Mouse (Mus musculus) forebrain, embryonic 11.5 days (tissue): ENCODE results near the gene Cdk5. TPM values are rescaled to one million over a fixed set of nuclear protein-coding genes. Genes with fewer than 3 reads are reported as not detected.

Source experiments
- ATAC-seq: fragments of 200-750 bp; cut with Nextera tagmentation; replicated peaks from 2 replicates; pipeline ENCODE4 v1.8.0; 2017; ENCODE audit warnings: moderate TSS enrichment; ENCODE audit not compliant: low FRiP score
- DNase-seq: peaks from one replicate; pipeline ENCODE4 v3.0.0-alpha.2; 2017; ENCODE audit warnings: low spot score
- H3K27ac ChIP-seq: fragments of 300-500 bp; sonication (generic); 2 replicates; pipeline ENCODE4 v1.5.1; 2014; ENCODE audit warnings: low read depth, low read length
- H3K27me3 ChIP-seq: fragments of 300-500 bp; sonication (generic); 2 replicates; pipeline ENCODE4 v1.6.1; 2014; ENCODE audit warnings: mild to moderate bottlenecking, low read length, mixed read lengths; ENCODE audit not compliant: control insufficient read depth, insufficient read depth
- H3K36me3 ChIP-seq: fragments of 300-500 bp; sonication (generic); 2 replicates; pipeline ENCODE4 v1.6.1; 2014; ENCODE audit warnings: mild to moderate bottlenecking, low read length, moderate library complexity, mixed read lengths; ENCODE audit not compliant: control insufficient read depth, insufficient read depth
- H3K4me1 ChIP-seq: fragments of 300-500 bp; sonication (generic); replicated peaks from 2 replicates; pipeline ENCODE4 v1.6.1; 2014; ENCODE audit warnings: low read length, mixed read lengths; ENCODE audit not compliant: control insufficient read depth, insufficient read depth
- H3K4me2 ChIP-seq: fragments of 300-500 bp; sonication (generic); 2 replicates; pipeline ENCODE4 v1.6.1; 2014; ENCODE audit warnings: low read depth, mild to moderate bottlenecking, low read length, moderate library complexity, mixed read lengths; ENCODE audit not compliant: severe bottlenecking
- H3K4me3 ChIP-seq: fragments of 300-500 bp; sonication (generic); 2 replicates; pipeline ENCODE4 v1.5.1; 2014; ENCODE audit warnings: low read depth, low read length
- H3K9ac ChIP-seq: fragments of 300-500 bp; sonication (generic); 2 replicates; pipeline ENCODE4 v1.6.1; 2014; ENCODE audit warnings: low read length
- H3K9me3 ChIP-seq: fragments of 300-500 bp; sonication (generic); 2 replicates; pipeline ENCODE4 v1.6.1; 2016; ENCODE audit warnings: low read length, mixed read lengths; ENCODE audit not compliant: control insufficient read depth
- WGBS: fragments of 180-500 bp; shearing (Covaris S2); extraction: QIAGEN DNeasy Blood & Tissue Kit; methylation state at CpG from one replicate; pipeline ENCODE4 v1.1.7; 2014; 5-methylcytosine and 5-hydroxymethylcytosine counted together
- polyA plus RNA-seq: library from polyadenylated mRNA; unstranded; fragments of >200 nt; fragmentation: Nextera tagmentation; extraction: Ambion mirVana; gene quantifications from 2 replicates; pipeline ENCODE4 v1.2.1, GENCODE M21; 2014

Gene Cdk5
- polyA plus RNA-seq, 1 experiment from 2014 or later, result 47.5 TPM

GRCm38 (mm10) chr5:24389011-24389657, 34.2 kb downstream of the Cdk5 start:
- no peak overlapping the region for H3K4me2 ChIP-seq
- H3K4me3 ChIP-seq, result no peak overlapping the region
- DNase-seq, result no peak
- peaks cover 10% of the 10 kb centered on the region; the same call in 1 of the 2 replicates for H3K4me1 ChIP-seq
- ATAC-seq, result no peak
- no peak overlapping the region for H3K9ac ChIP-seq
- H3K27me3 ChIP-seq, result peaks cover 33% of the 10 kb centered on the region
- no peaks in the 10 kb centered on the region for H3K36me3 ChIP-seq
- H3K9me3 ChIP-seq, result no peaks in the 10 kb centered on the region
- 59% methylated on average over 6 of the region's 7 CpGs for WGBS
- H3K27ac ChIP-seq, result no peak overlapping the region

DNA sequence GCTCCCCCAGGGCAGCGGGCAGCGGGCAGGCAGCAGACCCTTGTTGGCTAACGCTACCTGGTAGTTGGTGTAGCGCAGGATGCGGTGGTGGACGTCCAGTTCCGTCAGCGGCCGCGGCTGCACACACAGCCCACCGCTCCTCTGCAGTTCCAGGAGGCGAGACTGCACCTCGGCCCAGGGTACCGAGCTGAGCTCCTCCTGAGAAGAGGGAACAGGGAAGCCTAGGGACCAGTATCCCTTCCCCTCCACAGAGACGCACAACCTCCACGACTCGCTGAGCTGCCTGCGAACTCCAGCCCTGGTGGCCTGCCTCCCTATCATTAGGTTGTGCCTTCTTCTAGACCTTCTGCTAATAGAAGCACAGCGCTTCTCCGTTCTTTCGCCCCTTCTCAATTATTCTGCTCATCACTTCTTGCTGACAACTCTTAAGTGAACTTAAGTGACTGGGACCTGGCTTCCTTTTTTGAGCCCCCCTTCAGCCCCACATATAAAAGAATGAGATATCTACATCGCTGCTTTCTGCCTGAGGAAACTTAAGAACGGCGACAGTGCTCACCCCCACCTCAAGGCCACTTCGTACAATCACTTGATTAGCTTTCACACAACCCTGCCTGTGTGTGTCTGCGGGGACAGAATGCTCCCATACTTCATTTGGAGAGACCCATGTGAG, 34.9 kb downstream of the Cdk5 start:
- DNase-seq, result no peak
- Histone ChIP-seq H3K27me3 (peaks cover 33% of the 10 kb centered on the region), H3K4me2 (peak overlapping the region; percentile 95), H3K4me1 (peaks cover 10% of the 10 kb centered on the region; the same call in 1 of the 2 replicates), H3K9me3 (no peaks in the 10 kb centered on the region), H3K36me3 (no peaks in the 10 kb centered on the region), H3K9ac (peak overlapping the region; percentile 57), H3K4me3 (peak overlapping the region; percentile 39), H3K27ac (no peak overlapping the region)
- WGBS, result 22% methylated on average over 26 of the region's 26 CpGs
- ATAC-seq, result no peak

DNA sequence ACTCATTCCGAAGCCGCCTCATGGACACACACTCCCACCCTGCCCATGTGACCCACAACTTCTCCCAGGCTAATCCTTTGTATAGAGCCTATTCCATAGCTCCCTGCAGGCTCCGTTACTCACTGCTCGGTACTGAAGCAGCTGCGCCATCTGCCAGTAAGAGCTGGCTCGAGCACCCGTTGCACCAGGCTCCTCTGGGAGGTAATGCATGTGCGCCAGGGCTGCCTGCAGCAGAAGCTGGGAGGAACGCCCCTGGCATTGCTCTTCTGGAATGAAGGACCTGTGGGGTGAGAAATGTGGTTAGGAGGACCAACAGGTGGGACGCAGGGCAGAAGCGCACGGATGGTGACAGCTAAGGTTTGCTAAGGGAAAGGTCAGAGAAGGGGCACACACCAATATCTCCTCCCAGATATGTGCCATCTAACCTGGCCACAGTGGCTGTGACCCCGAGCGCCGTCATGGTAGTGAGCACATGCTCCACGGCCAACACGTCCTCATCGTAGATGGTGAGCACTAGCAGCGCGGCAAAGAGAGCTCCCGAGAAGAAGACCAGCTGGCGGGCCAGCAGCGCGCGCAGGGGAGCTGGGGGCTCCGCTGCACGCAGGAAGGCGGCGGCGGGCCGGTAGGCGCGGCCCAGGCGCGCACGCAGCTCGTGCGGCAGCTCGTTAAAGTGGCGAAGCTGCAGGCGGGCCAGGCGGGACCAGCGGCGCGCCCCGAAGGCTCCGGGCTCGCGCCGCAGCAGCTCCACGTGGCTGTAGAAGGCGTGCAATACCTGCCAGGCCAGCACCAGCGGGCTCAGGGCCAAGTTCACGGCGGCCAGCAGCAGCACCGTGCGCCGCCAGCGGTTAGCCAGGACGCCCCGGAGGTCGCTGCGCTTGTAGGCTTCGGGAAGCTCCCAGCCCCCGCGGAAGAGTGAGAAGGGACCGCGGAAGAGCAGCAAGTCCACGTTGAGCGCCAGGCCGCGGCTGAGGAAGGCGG, 35.8 kb downstream of the Cdk5 start:
- Histone ChIP-seq H3K9me3 (no peaks in the 10 kb centered on the region), H3K4me2 (peak overlapping the region; percentile 95), H3K4me1 (peaks cover 16% of the 10 kb centered on the region; the same call in 1 of the 2 replicates), H3K27me3 (peaks cover 33% of the 10 kb centered on the region), H3K27ac (no peak overlapping the region), H3K4me3 (peak overlapping the region; percentile 39), H3K36me3 (no peaks in the 10 kb centered on the region), H3K9ac (peak overlapping the region; percentile 57)
- ATAC-seq, result peak; percentile 59
- peak; percentile 78 for DNase-seq
- WGBS, result under 1% methylated on average over 73 of the region's 73 CpGs

DNA sequence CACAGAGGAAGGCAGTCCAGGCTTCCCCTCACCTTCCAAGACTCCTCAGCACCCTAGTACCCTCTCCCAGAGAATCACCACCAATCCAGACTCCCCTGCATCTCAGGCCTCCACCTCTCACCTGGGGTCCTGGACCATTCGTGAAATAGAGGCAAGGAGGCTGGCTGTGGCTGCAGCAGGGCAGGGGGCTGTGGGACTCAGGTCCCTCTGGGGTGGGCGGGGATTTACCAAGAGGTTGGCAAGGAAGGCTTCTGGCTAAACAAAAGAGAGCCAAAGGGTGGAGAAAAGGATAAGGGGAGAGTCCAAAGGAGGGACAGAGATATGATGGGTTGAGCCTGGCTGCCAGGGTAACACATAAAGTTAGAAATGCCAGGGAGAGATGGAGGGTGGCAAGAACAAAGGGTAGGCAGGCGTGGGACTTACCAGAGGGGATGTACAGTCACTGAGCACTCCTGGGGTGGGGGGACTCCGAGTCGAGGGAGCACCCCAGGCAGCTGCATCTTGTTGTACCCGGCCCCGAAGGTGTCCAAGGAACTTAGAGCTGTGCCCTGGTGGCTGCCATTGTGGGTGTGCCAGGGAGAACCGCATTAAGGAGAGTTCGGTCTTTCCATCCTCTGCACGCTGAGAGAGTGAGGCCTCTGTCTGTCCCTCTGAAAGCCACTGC, 37.3 kb downstream of the Cdk5 start:
- Histone ChIP-seq H3K4me1 (peaks cover 16% of the 10 kb centered on the region; the same call in 1 of the 2 replicates), H3K4me2 (no peak overlapping the region), H3K27ac (no peak overlapping the region), H3K27me3 (peaks cover 33% of the 10 kb centered on the region), H3K4me3 (no peak overlapping the region), H3K36me3 (no peaks in the 10 kb centered on the region), H3K9ac (no peak overlapping the region), H3K9me3 (no peaks in the 10 kb centered on the region)
- no peak for DNase-seq
- no peak for ATAC-seq
- 77% methylated on average over 10 of the region's 10 CpGs for WGBS

DNA sequence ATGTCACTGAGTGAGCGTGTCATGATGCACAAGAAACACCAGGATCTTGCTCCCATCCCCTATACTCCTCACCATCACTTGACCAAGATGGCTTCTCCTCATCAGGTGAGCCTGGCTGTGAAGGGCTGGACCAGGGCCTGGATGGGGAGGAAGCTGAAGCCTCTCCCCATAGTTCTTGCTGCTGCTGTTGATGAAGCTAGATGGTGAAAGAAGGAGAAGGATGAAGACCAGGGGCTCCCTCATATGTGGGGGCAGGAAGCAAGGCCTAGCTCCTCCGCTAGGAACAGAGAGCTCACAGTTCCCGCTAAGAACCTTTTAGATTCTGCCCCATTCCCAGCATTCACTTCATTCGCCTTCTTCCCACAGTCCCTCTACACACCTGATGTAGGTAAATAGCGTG, 38.0 kb downstream of the Cdk5 start:
- ATAC-seq (no peak), DNase-seq (no peak)
- H3K4me2 ChIP-seq, result no peak overlapping the region
- H3K36me3 ChIP-seq, result no peaks in the 10 kb centered on the region
- H3K4me1 ChIP-seq, result peaks cover 16% of the 10 kb centered on the region; the same call in 1 of the 2 replicates
- H3K27ac ChIP-seq, result no peak overlapping the region
- H3K27me3 ChIP-seq, result peaks cover 33% of the 10 kb centered on the region
- no peaks in the 10 kb centered on the region for H3K9me3 ChIP-seq
- WGBS, result 89% methylated on average over 5 of the region's 5 CpGs
- H3K4me3 ChIP-seq, result no peak overlapping the region
- H3K9ac ChIP-seq, result no peak overlapping the region

GRCm38 (mm10) chr5:24384407-24384806, 38.9 kb downstream of the Cdk5 start:
- no peaks in the 10 kb centered on the region for H3K36me3 ChIP-seq
- WGBS, result 76% methylated on average over 6 of the region's 6 CpGs
- H3K27me3 ChIP-seq, result peaks cover 33% of the 10 kb centered on the region
- H3K9me3 ChIP-seq, result no peaks in the 10 kb centered on the region
- H3K4me2 ChIP-seq, result no peak overlapping the region
- ATAC-seq, result no peak
- no peak overlapping the region for H3K9ac ChIP-seq
- no peak overlapping the region for H3K4me3 ChIP-seq
- H3K4me1 ChIP-seq, result peaks cover 16% of the 10 kb centered on the region; the same call in 1 of the 2 replicates
- no peak overlapping the region for H3K27ac ChIP-seq
- no peak for DNase-seq

DNA sequence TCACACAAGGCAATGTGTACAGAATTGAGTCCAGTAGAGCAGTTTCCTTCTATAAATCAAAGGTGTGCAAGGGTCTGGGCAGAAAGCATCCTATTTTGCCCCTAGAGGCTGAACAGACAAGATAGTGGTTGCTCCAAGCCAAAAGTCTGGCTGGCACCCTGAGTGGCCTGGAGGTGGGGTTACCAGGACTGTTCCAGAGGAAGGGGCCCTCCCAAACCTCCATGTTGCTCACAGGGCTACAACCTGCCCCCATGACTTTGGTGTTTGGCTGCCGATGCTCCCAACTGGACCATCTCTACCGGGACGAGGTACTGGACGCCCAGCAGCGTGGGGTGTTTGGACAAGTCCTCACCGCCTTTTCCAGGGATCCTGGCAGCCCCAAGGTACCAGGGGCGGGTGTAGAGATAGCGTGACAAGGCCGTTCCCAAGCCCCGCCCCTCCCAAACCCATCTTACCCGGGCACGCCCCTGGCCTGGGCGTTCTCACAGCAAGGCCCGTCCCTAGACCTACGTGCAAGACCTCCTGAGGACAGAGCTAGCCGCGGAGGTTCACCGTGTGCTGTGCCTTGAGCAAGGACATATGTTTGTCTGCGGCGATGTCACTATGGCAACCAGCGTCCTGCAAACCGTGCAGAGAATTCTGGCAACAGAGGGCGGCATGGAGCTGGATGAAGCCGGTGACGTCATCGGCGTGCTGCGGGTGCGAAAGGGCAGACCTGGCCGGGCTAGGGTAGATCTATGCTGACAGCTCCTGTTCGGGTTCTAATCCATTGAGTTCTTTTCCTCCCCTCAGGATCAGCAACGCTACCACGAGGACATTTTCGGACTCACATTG, 40.1 kb downstream of the Cdk5 start:
- peak; percentile 96 for DNase-seq
- peak overlapping the region; percentile 58 for H3K4me2 ChIP-seq
- peaks cover 26% of the 10 kb centered on the region for H3K27me3 ChIP-seq
- peak; percentile 85 for ATAC-seq
- H3K4me3 ChIP-seq, result peak overlapping the region; percentile 46
- no peaks in the 10 kb centered on the region for H3K36me3 ChIP-seq
- H3K9me3 ChIP-seq, result no peaks in the 10 kb centered on the region
- no peak overlapping the region for H3K27ac ChIP-seq
- H3K9ac ChIP-seq, result peak overlapping the region; percentile 51
- H3K4me1 ChIP-seq, result peaks cover 12% of the 10 kb centered on the region; the same call in 1 of the 2 replicates
- WGBS, result under 1% methylated on average over 34 of the region's 34 CpGs
